Mouse (Mus musculus) left cerebral cortex, adult 6 months (tissue): ENCODE data around the gene 4930578G10Rik. TPM values are rescaled to one million over a fixed set of nuclear protein-coding genes. Genes with fewer than 3 reads are reported as not detected.

Experiments used
- long read RNA-seq, 2 experiments: library from polyadenylated mRNA; unstranded; transcript quantifications; one replicate each; pipeline ENCODE4 v2.0.0; 2019 to 2020
- polyA plus RNA-seq: library from polyadenylated mRNA; unstranded; fragments of <200 nt; fragmentation: Nextera tagmentation; gene quantifications from 2 replicates; pipeline ENCODE4 v1.2.3, GENCODE M21; 2021

Gene 4930578G10Rik
- polyA plus RNA-seq, result 0.29 and 0.47 TPM in 2 replicates
- long read RNA-seq, experiment 1, partial matches to known transcripts, result 0 of 1 reads
- long read RNA-seq, experiment 1, other reads (novel, unspliced or antisense), result 1 of 1 reads
- long read RNA-seq, experiment 2, partial matches to known transcripts, result 4 of 15 reads
- long read RNA-seq, experiment 2, other reads (novel, unspliced or antisense), result 11 of 15 reads

DNA sequence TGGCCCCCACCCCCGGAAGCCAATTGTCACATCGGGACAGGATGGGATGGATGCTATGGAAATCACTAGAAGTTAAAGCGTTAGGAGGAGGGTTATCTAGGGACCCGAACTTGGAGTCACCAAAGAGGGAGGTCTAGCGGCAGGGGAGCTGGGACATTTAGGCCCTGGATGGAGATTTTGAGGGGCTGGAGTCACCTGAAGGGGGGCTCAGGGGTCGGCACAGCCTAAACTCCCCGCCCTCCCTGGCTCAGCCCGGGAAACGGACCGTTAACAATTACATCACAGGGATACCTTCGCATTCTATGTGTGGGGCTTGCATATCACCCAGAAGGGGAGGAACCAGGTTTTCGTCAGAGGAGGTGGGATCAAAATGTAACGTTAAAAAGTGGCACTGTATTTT lies at the start of gene 4930578G10Rik:
Gene 4930578G10Rik, plus strand, starts transcription at position 301 of the 400 bp plus-strand sequence.

DNA sequence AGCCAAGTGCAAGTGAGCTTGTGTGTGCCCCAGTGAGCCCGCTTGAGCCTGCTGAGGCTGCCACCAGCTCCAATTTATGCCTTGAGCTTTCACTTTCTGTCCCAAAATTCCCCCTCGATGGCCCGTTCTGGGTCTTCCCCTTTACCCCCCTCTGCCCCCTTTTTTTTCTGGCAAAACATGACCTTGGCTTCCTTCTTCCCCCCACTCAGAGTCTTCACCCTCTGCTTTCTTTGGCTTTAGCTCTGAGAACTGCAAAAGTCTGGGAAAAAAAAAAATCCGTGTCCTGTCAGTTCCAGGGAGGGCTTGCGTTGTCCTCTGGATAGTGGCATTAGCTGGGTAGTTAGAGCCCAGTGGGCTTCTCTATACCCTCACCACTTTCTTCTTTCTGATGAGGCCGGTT lies 21.1 kb downstream of the 4930578G10Rik start, which contains the start of gene Ccl19:
Gene Ccl19, minus strand, starts transcription at position 101 of the 400 bp plus-strand sequence.

DNA sequence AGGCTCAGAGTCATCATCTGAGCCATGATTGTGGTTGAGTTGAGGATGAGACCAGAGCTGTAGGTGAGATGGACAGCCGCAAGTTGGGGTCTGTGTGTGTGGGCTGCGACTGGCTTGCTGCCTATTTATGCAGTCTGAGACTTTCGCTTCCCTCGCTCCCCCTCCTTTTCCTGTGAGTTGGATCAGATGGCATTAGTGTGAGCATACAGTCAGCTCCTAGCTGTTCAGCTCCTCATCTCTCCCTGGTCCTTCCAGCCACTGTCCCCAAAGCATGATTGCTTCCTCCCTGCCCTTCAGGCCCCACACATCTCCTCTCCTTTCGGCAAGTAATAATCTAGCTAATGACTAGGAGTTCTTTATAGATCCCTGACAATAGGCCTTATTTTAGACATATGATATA lies 38.5 kb downstream of the 4930578G10Rik start, which contains the start of gene Ccl21a:
Gene Ccl21a, minus strand, starts transcription at position 101 of the 400 bp plus-strand sequence.

DNA sequence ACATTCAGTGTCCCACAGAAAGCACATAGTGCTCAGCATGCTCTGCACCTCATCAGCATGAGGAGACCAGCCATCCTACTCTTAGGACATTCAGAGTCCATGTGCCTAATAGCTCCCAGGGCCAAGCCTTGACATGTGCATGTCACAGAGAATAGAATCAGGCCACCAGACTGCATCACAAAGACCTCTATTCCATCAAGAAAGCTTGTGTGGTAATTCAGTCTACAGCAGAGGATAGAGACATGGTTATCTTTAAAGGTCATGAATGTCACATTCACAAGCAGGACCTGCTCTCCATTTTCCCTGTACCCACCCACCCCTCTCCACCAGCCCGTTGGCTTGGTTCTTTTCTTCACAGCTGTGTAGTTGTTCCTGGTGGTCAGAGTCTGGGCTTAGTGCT lies 118.4 kb downstream of the 4930578G10Rik start, which contains the start of gene Fam205a1:
Gene Fam205a1, minus strand, starts transcription at position 101 of the 400 bp plus-strand sequence.

DNA sequence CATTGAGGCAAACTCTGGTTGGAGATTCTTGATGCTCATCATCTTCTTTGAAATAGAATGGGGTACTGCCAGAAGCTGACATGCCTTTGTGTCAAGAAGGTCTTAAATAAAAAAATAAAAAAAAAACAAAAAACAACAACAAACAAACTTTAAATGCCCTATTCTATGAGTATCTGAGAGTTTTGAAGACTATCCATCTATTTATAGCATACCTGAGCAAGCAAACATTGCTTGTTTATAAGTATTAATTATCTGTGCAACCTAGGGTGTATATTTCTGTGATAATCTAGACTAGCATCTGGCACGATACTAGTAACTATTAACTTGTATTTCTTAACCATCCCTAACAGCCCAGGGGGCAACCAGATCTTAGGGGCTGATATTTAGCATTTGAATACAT lies 121.3 kb downstream of the 4930578G10Rik start, which contains the start of gene Gm12394:
Gene Gm12394, minus strand, starts transcription at position 101 of the 400 bp plus-strand sequence.

DNA sequence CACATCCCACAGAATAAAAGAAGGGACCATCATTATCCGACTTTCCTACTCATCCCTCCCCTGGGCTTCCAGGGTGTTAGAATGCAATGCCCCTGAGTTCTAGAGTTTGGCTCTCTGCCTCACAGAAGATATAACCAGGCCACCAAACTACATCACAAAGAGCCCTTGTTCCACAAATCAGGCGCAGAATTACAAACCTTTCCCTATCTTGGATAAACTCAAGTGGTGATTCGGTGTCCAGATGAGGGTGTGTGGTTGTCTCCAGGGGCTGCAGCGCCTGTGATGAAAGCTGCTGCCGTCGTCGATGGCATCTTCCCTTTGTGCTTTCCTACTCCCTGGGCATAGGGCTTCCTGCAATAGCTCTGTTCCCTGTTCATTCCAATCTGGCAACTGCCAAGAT lies 138.8 kb downstream of the 4930578G10Rik start, which contains the start of gene Fam205c:
Gene Fam205c, minus strand, starts transcription at position 101 of the 400 bp plus-strand sequence.

Other genes with a start within 250 kb of the 4930578G10Rik start
- gene Fam205a2, start 207.4 kb upstream of the 4930578G10Rik start, polyA plus RNA-seq, result not detected in 2 replicates
- not detected in 2 replicates for gene Gm10591, start 123.3 kb upstream of the 4930578G10Rik start, polyA plus RNA-seq
- 1.4 and 4.2 TPM in 2 replicates for gene Gm2564, start 105.8 kb upstream of the 4930578G10Rik start, polyA plus RNA-seq
- gene Ccl27b, start 80.3 kb upstream of the 4930578G10Rik start, polyA plus RNA-seq, result 6.7 TPM in 1 of 2 replicates, not detected in the other
- 0.28 and 0.69 TPM in 2 replicates for gene Il11ra2, start 73.7 kb upstream of the 4930578G10Rik start, polyA plus RNA-seq
- 1.1 and 3.8 TPM in 2 replicates for gene Ccl19, start 21.0 kb downstream of the 4930578G10Rik start, polyA plus RNA-seq
- gene Ccl21a, start 38.4 kb downstream of the 4930578G10Rik start, polyA plus RNA-seq, result 0.49 and 0.51 TPM in 2 replicates
- gene Fam205a1, start 118.3 kb downstream of the 4930578G10Rik start, polyA plus RNA-seq, result 0.03 and 0.07 TPM in 2 replicates
- 0.80 and 3.1 TPM in 2 replicates for gene Gm12394, start 121.2 kb downstream of the 4930578G10Rik start, polyA plus RNA-seq
- gene Fam205c, start 138.7 kb downstream of the 4930578G10Rik start, polyA plus RNA-seq, result 3.2 and 7.8 TPM in 2 replicates
- 72.3 and 79.6 TPM in 2 replicates for gene Phf24, start 181.1 kb downstream of the 4930578G10Rik start, polyA plus RNA-seq
- 30.2 and 37.0 TPM in 2 replicates for gene Dnajb5, start 214.3 kb downstream of the 4930578G10Rik start, polyA plus RNA-seq
- gene 1700022I11Rik, start 234.1 kb downstream of the 4930578G10Rik start, polyA plus RNA-seq, result 0.20 and 0.23 TPM in 2 replicates